Mouse (Mus musculus) liver, embryonic 14.5 days (tissue): ENCODE measurements around the gene 9430015G10Rik. TPM values are rescaled to one million over a fixed set of nuclear protein-coding genes. Genes with fewer than 3 reads are reported as not detected.

ENCODE experiments used
- ATAC-seq: fragments of 200-750 bp; cut with Nextera tagmentation; 2 replicates; pipeline ENCODE4 v1.8.0; 2017; ENCODE audit warnings: moderate number of reproducible peaks, mild to moderate bottlenecking, moderate library complexity; ENCODE audit not compliant: insufficient read depth
- DNase-seq, 3 experiments: peaks; one replicate each; pipeline ENCODE4 v3.0.0-alpha.2; 2012 to 2013; ENCODE audit warnings: low read depth in 3 of 3, low spot score in 3 of 3
- H3K27ac ChIP-seq: fragments of 300-500 bp; sonication (generic); 2 replicates; pipeline ENCODE4 v1.5.1; 2014; ENCODE audit warnings: moderate library complexity, mild to moderate bottlenecking, control low read depth, inconsistent platforms
- H3K27me3 ChIP-seq: fragments of 300-500 bp; sonication (generic); 2 replicates; pipeline ENCODE4 v1.6.1; 2014; ENCODE audit warnings: mild to moderate bottlenecking, low read length, moderate library complexity; ENCODE audit not compliant: control insufficient read depth, insufficient read depth
- H3K36me3 ChIP-seq: fragments of 300-500 bp; sonication (generic); replicated peaks from 2 replicates; pipeline ENCODE4 v1.6.1; 2014; ENCODE audit warnings: low read depth; ENCODE audit not compliant: control insufficient read depth, insufficient read depth
- H3K4me1 ChIP-seq, 2 experiments: fragments of 200-500 bp in 1 of 2; fragments of 300-500 bp in 1 of 2; sonication (generic) in 1 of 2; replicated peaks; 2 replicates each; pipeline ENCODE4 v1.6.1; 2012 to 2014; ENCODE audit warnings: antibody characterized with exemption in 1 of 2, inconsistent platforms in 1 of 2, low read length in 1 of 2; ENCODE audit not compliant: control insufficient read depth in 2 of 2, insufficient read depth in 2 of 2
- H3K4me2 ChIP-seq: fragments of 300-500 bp; sonication (generic); 2 replicates; pipeline ENCODE4 v1.6.1; 2014; ENCODE audit warnings: low read depth, mild to moderate bottlenecking, control low read depth, moderate library complexity
- H3K4me3 ChIP-seq, 2 experiments: fragments of 200-500 bp in 1 of 2; fragments of 300-500 bp in 1 of 2; sonication (generic) in 1 of 2; 2 replicates each; pipeline ENCODE4 v1.5.1; 2012 to 2014; ENCODE audit warnings: low read depth in 2 of 2, low read length in 2 of 2, mild to moderate bottlenecking in 2 of 2, control low read depth in 1 of 2, inconsistent platforms in 1 of 2, moderate library complexity in 1 of 2; ENCODE audit not compliant: insufficient read depth in 1 of 2
- H3K9ac ChIP-seq: fragments of 300-500 bp; sonication (generic); replicated peaks from 2 replicates; pipeline ENCODE4 v1.6.1; 2014; ENCODE audit warnings: mild to moderate bottlenecking, control low read depth, moderate library complexity
- H3K9me3 ChIP-seq: fragments of 300-500 bp; sonication (generic); 2 replicates; pipeline ENCODE4 v1.6.1; 2016; ENCODE audit warnings: low read length, mixed read lengths; ENCODE audit not compliant: control insufficient read depth
- CTCF ChIP-seq: IDR thresholded peaks from 2 replicates; pipeline ENCODE4 v1.5.1; 2016; ENCODE audit warnings: antibody characterized with exemption, low read depth, control low read depth
- EP300 ChIP-seq: IDR thresholded peaks from 2 replicates; pipeline ENCODE4 v1.6.1; 2016; ENCODE audit warnings: antibody characterized with exemption, low read depth
- WGBS: fragments of 180-500 bp; shearing (Covaris S2); extraction: QIAGEN DNeasy Blood & Tissue Kit; methylation state at CpG from one replicate; pipeline ENCODE4 v1.1.7; 2014; ENCODE audit not compliant: insufficient replicate concordance; 5-methylcytosine and 5-hydroxymethylcytosine counted together
- polyA plus RNA-seq, 2 experiments: library from polyadenylated mRNA; depleted of rRNA in 1 of 2; stranded (reverse) in 1 of 2; unstranded in 1 of 2; fragments of >200 nt; fragmentation: Nextera tagmentation in 1 of 2; extraction: Ambion mirVana in 1 of 2; gene quantifications; 2 replicates each; pipeline versions ENCODE4 v1.2.1 to v1.2.3; 2012 to 2014

Gene 9430015G10Rik
- polyA plus RNA-seq, 2 experiments, result 8.7 to 16.4 TPM

DNA sequence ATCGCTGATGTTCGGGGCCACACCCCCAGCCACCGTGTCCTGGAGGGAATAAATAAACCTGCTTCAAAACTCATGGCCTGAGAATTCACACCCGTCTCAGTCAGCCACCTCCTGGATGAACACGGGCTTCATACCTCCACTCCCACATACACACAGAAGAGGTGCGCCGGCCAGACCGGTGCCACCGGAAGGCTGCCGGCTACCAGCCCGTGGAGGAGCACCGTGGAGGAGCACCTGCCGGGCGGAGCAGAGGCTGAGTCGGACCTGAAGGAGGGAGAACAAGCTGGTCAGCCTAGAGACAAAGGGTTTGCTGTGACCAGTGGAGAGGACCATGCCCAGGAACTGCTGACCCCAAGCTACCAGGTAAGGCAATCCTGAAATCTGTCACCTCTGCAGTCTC is 20.7 kb downstream of the 9430015G10Rik start, which contains the start of gene Rnf223:
Rnf223 (plus strand) TSS at position 78 of the 400 bp plus-strand sequence.
- Histone ChIP-seq H3K4me1 (peaks cover 0 to 4% of the 10 kb centered on the region in 2 experiments; a peak in 2 of 4 replicates), H3K27me3 (no peaks in the 10 kb centered on the region), H3K4me3 (no peak within 1 kb of the TSS), H3K9me3 (no peaks in the 10 kb centered on the region), H3K4me2 (no peak within 1 kb of the TSS), H3K36me3 (no peaks in the 10 kb centered on the region), H3K27ac (no peak within 1 kb of the TSS), H3K9ac (no peak within 1 kb of the TSS)
- no peak for TF ChIP-seq CTCF
- TF ChIP-seq EP300, result no peak
- no peak for ATAC-seq
- no peak for DNase-seq
- 78% methylated on average over 15 of the region's 15 CpGs for WGBS

DNA sequence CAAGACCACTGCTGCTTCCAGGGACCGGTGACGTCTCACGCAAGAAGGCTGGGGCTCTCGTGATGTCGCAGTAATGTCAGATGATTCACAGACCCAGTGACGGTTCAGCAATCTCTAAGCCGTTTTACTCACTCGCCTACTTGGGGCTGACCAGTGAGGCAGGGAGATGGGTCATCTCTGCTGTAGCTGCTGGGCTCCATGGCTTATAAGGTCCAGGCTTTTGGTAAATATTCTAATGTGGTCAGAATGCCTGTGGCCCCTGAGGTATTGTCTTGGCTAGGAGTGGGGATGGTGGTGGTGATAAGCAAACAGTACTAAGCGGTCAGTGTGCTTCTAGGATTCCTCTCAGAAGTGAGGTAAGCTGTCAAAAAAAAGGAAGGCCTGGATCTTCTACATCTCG is 21.2 kb downstream of the 9430015G10Rik start:
- Histone ChIP-seq H3K4me2 (no peak overlapping the region), H3K4me3 (no peak overlapping the region), H3K36me3 (no peaks in the 10 kb centered on the region), H3K9ac (no peak overlapping the region), H3K27ac (no peak overlapping the region), H3K9me3 (no peaks in the 10 kb centered on the region), H3K27me3 (no peaks in the 10 kb centered on the region), H3K4me1 (peaks cover 0 to 4% of the 10 kb centered on the region in 2 experiments; a peak in 2 of 4 replicates)
- 66% methylated on average over 10 of the region's 10 CpGs for WGBS
- no peak for TF ChIP-seq CTCF
- TF ChIP-seq EP300, result no peak
- DNase-seq (no peak), ATAC-seq (no peak)

DNA sequence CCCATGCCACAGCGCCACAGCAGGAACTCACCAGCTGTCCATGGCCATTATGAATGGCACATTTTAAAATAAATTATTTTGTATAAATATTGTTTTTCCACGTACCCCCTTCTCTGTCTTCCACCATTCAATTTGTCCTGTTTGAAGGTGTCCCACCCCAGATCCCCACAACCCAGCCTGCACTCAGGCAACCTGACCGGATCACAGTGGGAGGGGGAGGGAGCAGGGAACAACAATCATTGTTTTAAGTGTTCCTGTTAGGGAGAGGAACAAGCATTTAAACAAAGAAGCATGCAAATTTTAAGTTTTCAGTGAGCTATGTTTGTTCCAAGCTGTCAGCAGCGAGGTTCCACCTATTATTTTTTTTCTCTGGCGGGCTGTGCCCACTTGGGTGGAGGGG is 23.6 kb downstream of the 9430015G10Rik start:
- Histone ChIP-seq H3K9me3 (no peaks in the 10 kb centered on the region), H3K4me3 (no peak overlapping the region), H3K36me3 (no peaks in the 10 kb centered on the region), H3K4me1 (no peaks in the 10 kb centered on the region), H3K27ac (no peak overlapping the region), H3K9ac (no peak overlapping the region), H3K4me2 (no peak overlapping the region), H3K27me3 (no peaks in the 10 kb centered on the region)
- TF ChIP-seq EP300, result no peak
- ATAC-seq, result no peak
- WGBS, result 62% methylated on average over 5 of the region's 5 CpGs
- DNase-seq, result no peak

DNA sequence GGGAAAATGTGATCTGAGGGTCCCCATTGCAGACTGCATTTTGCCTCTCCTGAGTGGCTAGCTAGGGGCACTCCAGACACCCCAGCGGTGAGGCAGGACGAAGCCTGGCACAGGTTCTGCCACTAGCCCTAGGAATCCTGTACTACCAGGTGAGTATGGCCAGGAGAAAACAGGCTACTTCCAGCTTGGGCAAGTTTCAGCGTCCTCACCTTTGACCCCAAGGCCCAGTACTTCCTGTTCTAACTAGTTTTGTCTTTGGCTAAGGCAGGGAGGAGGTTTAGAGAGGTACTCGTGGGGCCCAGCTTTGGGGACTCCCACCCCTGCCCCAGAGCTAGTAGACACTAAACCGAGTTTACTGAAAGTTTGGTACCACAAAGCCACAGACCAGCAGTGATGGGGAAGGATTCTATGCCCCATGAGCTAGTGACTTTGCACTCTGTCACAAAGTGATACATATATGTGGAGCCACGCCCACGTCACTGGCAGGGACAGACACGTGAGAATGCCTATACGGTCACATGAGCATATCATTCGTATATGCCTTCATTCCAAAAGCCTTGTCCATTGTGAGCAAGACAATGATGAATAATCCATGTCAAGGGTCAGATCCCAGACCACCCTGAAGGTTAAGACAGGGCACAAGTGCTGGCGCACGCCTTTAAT is 24.3 kb downstream of the 9430015G10Rik start:
- no peak for ATAC-seq
- Histone ChIP-seq H3K9ac (no peak overlapping the region), H3K4me2 (no peak overlapping the region), H3K4me3 (no peak overlapping the region), H3K4me1 (no peaks in the 10 kb centered on the region), H3K36me3 (no peaks in the 10 kb centered on the region), H3K27ac (no peak overlapping the region), H3K27me3 (no peaks in the 10 kb centered on the region), H3K9me3 (peaks cover 2% of the 10 kb centered on the region; the same call in 1 of the 2 replicates)
- WGBS, result 57% methylated on average over 12 of the region's 12 CpGs
- no peak for DNase-seq
- no peak for TF ChIP-seq CTCF
- no peak for TF ChIP-seq EP300

DNA sequence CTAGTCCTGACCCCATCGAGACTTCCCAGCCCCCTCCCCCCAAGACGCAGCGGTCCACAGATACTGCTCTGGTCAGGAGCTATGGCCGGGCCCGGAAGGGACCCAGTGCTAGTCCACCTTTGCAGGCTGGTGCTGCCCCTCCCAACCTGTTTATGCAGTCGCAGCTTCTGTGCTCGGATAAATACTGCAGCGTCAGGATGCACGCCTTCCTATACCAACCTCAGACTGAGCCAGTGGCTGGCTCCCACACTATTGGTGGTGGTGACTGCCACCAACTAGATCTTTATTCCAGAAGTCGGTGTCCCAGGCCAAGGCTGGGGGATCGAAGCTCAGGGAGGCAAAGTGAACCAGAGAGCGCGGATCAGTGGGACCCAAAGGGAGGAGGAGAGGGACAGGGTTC is 25.3 kb downstream of the 9430015G10Rik start:
- no peak overlapping the region for H3K4me2 ChIP-seq
- H3K27me3 ChIP-seq, result no peaks in the 10 kb centered on the region
- H3K27ac ChIP-seq, result no peak overlapping the region
- WGBS, result 84% methylated on average over 13 of the region's 13 CpGs
- no peaks in the 10 kb centered on the region for H3K4me1 ChIP-seq
- peaks cover 2% of the 10 kb centered on the region; the same call in 1 of the 2 replicates for H3K9me3 ChIP-seq
- TF ChIP-seq EP300 (no peak), CTCF (no peak)
- H3K9ac ChIP-seq, result no peak overlapping the region
- H3K4me3 ChIP-seq, result no peak overlapping the region
- no peaks in the 10 kb centered on the region for H3K36me3 ChIP-seq
- ATAC-seq, result no peak
- DNase-seq, result no peak
